Mouse (Mus musculus): ENCODE measurements around the gene 6430628N08Rik.

DNA sequence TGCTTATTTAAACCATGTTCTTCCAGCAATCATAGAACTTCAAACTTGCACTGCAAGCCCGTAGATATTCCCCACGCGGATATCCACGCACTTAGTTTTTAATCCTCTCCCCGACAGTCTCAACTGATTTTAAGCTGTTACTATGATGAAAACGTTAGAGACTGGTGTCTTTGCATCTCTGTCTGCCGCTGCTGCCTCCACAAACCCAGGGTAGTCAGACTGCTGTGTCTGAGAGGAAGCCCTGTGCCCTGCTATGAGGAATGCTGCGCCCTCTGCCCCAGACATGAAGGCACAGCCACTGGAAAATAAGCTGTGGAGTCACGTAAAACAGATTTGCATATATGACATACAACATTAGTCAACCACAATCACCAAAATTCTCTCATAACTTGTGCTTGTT is 11.6 kb upstream of the 6430628N08Rik start:
- TF ChIP-seq POLR2A (IDR thresholded peaks at IDR 0.05; ENCODE audit: extremely low read depth, insufficient read depth, low read length) (no peak), CTCF (IDR thresholded peaks at IDR 0.05; ENCODE audit: extremely low read depth, insufficient read depth, low read length) (no peak)

All from cortical plate, adult 2 months (tissue).